Mouse (Mus musculus) thymus, adult 2 months (tissue): Measurements from ENCODE around the gene Nradd. TPM values are rescaled to one million over a fixed set of nuclear protein-coding genes. Genes with fewer than 3 reads are reported as not detected.

ENCODE experiments used
- DNase-seq: peaks from one replicate; pipeline ENCODE4 v3.0.0; 2021
- H3K27ac ChIP-seq: fragments of 200-500 bp; 2 replicates; pipeline ENCODE4 v1.5.1; 2012; ENCODE audit warnings: low read length, control low read depth; ENCODE audit not compliant: control insufficient read depth, insufficient read depth
- H3K27me3 ChIP-seq: fragments of 200-500 bp; 2 replicates; pipeline ENCODE4 v1.6.1; 2012; ENCODE audit warnings: mild to moderate bottlenecking, low read length, moderate library complexity, mixed read lengths; ENCODE audit not compliant: control insufficient read depth, insufficient read depth
- H3K36me3 ChIP-seq: fragments of 200-500 bp; 2 replicates; pipeline ENCODE4 v1.6.1; 2012; ENCODE audit warnings: mild to moderate bottlenecking, low read length, moderate library complexity; ENCODE audit not compliant: control insufficient read depth, insufficient read depth
- H3K4me1 ChIP-seq: fragments of 200-500 bp; replicated peaks from 2 replicates; pipeline ENCODE4 v1.6.1; 2012; ENCODE audit warnings: low read length; ENCODE audit not compliant: control insufficient read depth, insufficient read depth
- H3K4me3 ChIP-seq: fragments of 200-500 bp; 2 replicates; pipeline ENCODE4 v1.5.1; 2012; ENCODE audit warnings: mild to moderate bottlenecking, low read length, control low read depth, moderate library complexity; ENCODE audit not compliant: control insufficient read depth, insufficient read depth
- CTCF ChIP-seq: fragments of 200-500 bp; IDR thresholded peaks from 2 replicates; pipeline ENCODE4 v1.5.1; 2012; ENCODE audit warnings: mild to moderate bottlenecking, control low read depth, low read length, moderate library complexity, borderline replicate concordance; ENCODE audit not compliant: control insufficient read depth, poor library complexity, insufficient read depth; ENCODE audit errors: extremely low read depth
- POLR2A ChIP-seq: fragments of 200-500 bp; IDR thresholded peaks from 2 replicates; pipeline ENCODE4 v1.6.1; 2012; ENCODE audit warnings: mild to moderate bottlenecking, low read length, control low read depth, moderate library complexity; ENCODE audit not compliant: control insufficient read depth, poor library complexity, insufficient read depth; ENCODE audit errors: extremely low read depth
- WGBS: fragments of 180-500 bp; shearing (Covaris S2); methylation state at CpG from one replicate; pipeline ENCODE4 v1.1.7; 2018; 5-methylcytosine and 5-hydroxymethylcytosine counted together
- polyA plus RNA-seq: library from polyadenylated mRNA; depleted of rRNA; stranded (reverse); fragments of >200 nt; gene quantifications from 2 replicates; pipeline ENCODE4 v1.2.3, GENCODE M21; 2012

Gene Nradd
- polyA plus RNA-seq, 1 experiment, result 13.2 TPM

GRCm38 (mm10) chr9:110652963-110653654 is 28.9 kb upstream of the Nradd start:
- H3K4me3 ChIP-seq, result peak overlapping the region; percentile 78
- TF ChIP-seq POLR2A (no peak), CTCF (no peak)
- peak overlapping the region; percentile 80; the same call in 1 of the 2 replicates for H3K27ac ChIP-seq
- DNase-seq, result peak; percentile 31
- no peaks in the 10 kb centered on the region for H3K27me3 ChIP-seq
- WGBS, result 5% methylated on average over 14 of the region's 14 CpGs
- H3K36me3 ChIP-seq, result no peaks in the 10 kb centered on the region
- peaks cover 45% of the 10 kb centered on the region for H3K4me1 ChIP-seq

DNA sequence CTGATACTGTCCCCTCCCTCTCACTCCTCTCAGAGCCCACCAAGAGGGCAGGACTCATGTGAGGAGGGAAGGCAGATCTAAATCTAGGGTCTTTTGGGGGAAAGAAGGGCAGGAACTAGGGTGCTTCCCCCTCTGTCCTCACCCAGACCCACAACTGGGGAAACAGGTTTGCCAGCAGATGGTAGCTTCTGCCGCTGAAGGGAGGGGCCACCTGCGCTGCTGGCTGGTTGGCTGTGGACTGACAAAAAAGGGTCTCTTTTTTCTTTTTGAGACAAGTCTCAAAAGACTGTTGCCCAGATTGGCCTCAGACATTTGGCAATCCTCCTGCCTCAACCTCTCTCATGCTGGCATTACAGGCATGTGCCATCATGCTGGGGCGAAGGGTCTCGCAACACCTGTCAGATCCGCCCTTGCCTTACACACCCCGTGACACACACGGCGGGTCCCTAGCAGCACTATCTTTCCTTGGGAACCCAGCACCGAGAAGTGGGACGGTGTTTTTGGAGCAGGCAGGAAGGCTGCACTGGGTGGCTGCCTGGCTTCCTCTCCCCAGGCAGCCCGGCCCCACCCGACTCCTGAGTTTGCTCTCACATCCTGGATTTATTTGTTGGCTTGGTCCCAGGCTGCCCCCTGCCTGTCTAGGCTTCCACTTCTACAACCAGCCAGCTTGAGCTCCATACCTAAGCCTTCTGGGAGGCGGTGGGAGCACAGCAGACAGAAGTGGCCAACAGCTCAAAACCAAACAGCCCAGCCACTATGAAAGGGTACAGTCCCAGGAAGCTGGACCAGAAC is 27.9 kb upstream of the Nradd start:
- Histone ChIP-seq H3K27me3 (no peaks in the 10 kb centered on the region), H3K4me1 (peaks cover 41% of the 10 kb centered on the region), H3K4me3 (peak overlapping the region; percentile 78), H3K27ac (peak overlapping the region; percentile 80), H3K36me3 (no peaks in the 10 kb centered on the region)
- peak; percentile 72 for DNase-seq
- WGBS, result 4% methylated on average over 13 of the region's 13 CpGs
- TF ChIP-seq POLR2A (no peak), CTCF (no peak; the same call in 1 of the 2 replicates)

GRCm38 (mm10) chr9:110649775-110650174 is 25.5 kb upstream of the Nradd start:
- TF ChIP-seq CTCF (no peak), POLR2A (no peak)
- DNase-seq, result no peak
- no peak overlapping the region for H3K4me3 ChIP-seq
- no peaks in the 10 kb centered on the region for H3K36me3 ChIP-seq
- H3K27ac ChIP-seq, result no peak overlapping the region
- peaks cover 57% of the 10 kb centered on the region for H3K4me1 ChIP-seq
- H3K27me3 ChIP-seq, result no peaks in the 10 kb centered on the region

- H3K4me1 ChIP-seq, result peaks cover 58% of the 10 kb centered on the region
- peak; percentile 89 for DNase-seq
- TF ChIP-seq CTCF, result 0 out of 2 replicates have a peak, but pooled peaks have one; percentile 52
- TF ChIP-seq POLR2A, result 0 out of 2 replicates have a peak, but pooled peaks have one; percentile 44
- H3K36me3 ChIP-seq, result peaks cover 8% of the 10 kb centered on the region; the same call in 1 of the 2 replicates
- peak overlapping the region; percentile 57 for H3K4me3 ChIP-seq
- no peaks in the 10 kb centered on the region for H3K27me3 ChIP-seq
- WGBS, result 9% methylated on average over 9 of the region's 9 CpGs
- peak overlapping the region; percentile 81 for H3K27ac ChIP-seq
Observed at GRCm38 (mm10) chr9:110645219-110645618, 21.0 kb upstream of the Nradd start.

GRCm38 (mm10) chr9:110644295-110644694 is 20.0 kb upstream of the Nradd start:
- no peak for DNase-seq
- peaks cover 58% of the 10 kb centered on the region for H3K4me1 ChIP-seq
- 84% methylated on average over 10 of the region's 10 CpGs for WGBS
- TF ChIP-seq CTCF (no peak), POLR2A (no peak)
- H3K27me3 ChIP-seq, result no peaks in the 10 kb centered on the region
- H3K36me3 ChIP-seq, result peaks cover 9% of the 10 kb centered on the region
- H3K4me3 ChIP-seq, result 0 out of 2 replicates have a peak overlapping the region, but pooled peaks have one; percentile 4
- no peak overlapping the region for H3K27ac ChIP-seq

DNA sequence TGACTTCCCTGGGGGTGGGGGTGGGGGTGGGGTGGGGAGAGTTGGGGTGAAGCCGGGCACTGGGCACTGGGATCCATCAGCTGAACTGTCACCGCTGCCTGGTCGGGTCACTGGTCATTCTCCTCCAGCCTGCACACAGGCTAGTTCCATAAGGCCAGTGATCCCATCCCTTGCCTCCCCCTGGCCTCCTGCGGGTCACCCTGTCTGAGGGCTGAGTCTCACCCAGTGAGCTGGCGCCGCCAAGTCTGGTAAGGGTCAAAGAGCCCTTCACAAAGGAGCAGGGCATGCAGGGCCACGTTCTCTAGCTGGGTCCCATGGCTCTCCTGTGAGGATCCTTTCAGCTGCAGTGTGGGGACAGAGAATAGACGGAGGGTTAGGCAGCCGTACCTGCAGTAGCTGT is 19.5 kb upstream of the Nradd start:
- Histone ChIP-seq H3K27me3 (no peaks in the 10 kb centered on the region), H3K36me3 (peaks cover 14% of the 10 kb centered on the region), H3K27ac (no peak overlapping the region), H3K4me3 (no peak overlapping the region), H3K4me1 (peaks cover 58% of the 10 kb centered on the region)
- TF ChIP-seq POLR2A (no peak), CTCF (no peak)
- WGBS, result 92% methylated on average over 9 of the region's 9 CpGs
- no peak for DNase-seq
